Mouse (Mus musculus): ENCODE measurements around the gene Tmem30a.

The Tmem30a gene

DNA sequence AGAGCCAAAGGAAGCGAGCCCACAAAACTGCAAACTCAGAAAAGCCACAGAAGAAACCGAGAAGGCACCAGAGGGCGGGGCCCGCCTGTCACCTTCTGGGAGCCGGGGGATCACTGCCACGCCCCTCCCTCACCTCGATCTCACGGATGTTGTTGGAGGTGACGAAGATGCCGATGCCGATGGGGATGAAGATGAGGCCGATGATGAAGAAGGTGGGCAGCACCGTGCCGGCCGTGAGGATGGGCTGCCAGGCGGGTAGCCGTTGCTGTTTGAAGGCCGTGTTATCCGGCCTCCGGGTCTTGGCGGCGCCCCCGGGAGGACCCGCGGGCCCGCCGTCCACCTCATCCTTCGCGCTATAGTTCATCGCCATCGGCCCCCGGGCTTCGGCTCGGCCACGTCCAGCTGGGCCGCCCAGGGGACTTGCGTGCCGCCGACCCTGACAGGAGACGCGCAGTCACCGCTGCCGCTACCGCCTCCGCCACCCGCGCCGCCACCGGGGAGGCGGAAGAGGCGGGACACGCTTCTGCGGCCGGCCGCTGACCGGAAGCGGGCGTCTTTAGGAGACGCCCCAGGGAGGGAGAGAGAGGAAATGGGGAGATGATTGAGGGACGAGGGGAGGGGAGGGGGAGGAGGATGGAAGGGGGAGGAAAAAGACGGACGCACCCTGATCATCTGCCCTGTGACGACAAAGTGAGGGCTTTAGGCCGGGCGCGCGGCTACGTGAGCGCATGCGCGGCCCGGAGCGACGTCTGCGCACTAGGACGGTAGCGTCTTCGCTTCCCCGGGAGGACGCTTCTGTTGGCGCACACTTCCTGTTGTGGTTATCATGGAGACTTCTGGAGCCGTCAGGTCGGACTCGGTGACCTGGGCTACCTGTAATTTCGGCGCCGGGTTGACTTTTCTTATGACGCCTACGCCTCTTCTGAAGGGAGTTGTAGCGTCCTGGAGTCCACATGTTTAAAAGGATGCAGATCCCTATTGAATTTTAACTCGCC is at the start of gene Tmem30a:
TSS of gene Tmem30a (minus strand) at position 667 of the 995 bp plus-strand sequence.
- in situ Hi-C loops (cut with MboI; ENCODE audit: low pct_unique_long_range_greater_than_20kb in 1 of 2, low sequenced_read_pairs in 2 of 2, unreplicated experiment in 1 of 2): no loop called here

DNA sequence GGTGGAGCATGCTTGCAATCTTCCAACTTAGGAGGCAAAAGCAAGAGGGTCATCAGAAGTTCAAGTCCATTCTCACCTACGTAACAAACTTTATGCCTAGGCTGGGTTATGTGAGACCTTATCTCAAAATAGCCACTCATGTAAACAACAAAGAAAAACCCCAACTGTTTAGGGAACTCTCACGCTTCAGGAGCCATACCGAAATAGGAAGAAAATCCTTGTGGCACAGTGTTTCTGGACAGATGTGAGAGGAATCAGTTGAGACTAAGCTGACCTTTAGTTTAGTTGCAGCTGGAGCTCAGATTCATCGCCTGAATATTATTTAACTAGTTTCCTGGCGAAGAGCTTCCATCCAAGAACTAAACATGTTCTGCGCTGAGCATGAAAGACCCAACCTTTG is 49.3 kb upstream of the Tmem30a start:
- in situ Hi-C loops (cut with MboI; ENCODE audit: low pct_unique_long_range_greater_than_20kb in 1 of 2, low sequenced_read_pairs in 2 of 2, unreplicated experiment in 1 of 2): no loop called here

DNA sequence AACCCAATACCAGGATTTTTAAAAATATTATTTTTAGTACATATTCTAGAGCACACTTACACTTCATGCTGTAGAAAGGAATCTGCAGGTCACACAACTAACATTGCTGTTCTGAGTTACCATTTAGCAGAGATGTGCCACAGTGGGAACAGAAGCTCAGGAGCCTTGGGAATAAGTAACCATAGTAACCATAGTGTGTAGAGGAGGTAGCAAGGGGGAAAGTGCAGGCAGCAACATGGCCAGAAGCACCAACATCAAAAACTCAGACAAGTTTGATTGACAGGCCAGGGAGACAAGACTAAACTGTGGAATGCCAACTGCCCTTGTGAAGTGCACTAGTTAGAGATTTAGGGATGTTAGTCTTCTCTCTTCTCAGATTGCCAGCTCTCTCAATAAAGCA is 48.7 kb upstream of the Tmem30a start:
- in situ Hi-C loops (cut with MboI; ENCODE audit: low pct_unique_long_range_greater_than_20kb in 1 of 2, low sequenced_read_pairs in 2 of 2, unreplicated experiment in 1 of 2): no loop called here

DNA sequence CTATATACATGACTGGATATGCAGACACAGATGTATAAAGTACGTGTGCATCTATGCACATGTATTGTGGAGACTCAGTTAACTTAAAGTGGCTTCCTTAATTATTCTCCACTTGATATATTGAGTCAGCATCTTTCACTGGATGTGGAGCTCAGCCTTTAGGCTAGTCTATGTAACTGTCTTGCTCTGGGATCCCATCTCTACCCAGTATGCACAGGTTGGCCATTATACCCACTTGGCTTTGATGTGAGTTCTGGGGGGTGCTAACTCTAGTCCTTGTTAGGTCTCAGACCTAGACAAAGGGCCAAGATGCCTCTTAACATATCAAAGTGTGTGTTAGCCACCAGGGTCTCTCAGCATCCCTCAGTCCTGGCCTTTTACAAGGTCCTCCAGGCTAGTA is 38.0 kb upstream of the Tmem30a start:
- in situ Hi-C loops (cut with MboI; ENCODE audit: low pct_unique_long_range_greater_than_20kb in 1 of 2, low sequenced_read_pairs in 2 of 2, unreplicated experiment in 1 of 2): no loop called here

DNA sequence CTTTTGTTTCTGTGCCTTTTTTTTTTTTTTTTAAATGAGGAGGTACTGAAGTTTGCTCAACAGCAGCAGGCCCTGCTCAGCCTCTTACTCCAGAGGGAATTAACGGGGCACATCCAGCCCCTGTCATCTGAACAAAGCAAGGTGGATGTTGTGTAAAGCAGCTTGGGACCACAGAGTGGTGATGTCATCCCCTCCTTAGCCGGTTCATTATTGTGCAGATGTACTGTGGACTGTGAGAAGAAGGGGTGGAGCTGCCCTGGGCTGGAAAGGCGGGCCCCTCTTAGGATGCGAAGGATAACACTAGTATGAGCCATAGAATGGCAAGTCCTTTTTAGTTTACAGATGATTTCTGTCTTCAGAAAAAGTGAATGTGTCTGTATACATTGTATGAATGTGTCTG is 37.6 kb upstream of the Tmem30a start:
- in situ Hi-C loops (cut with MboI; ENCODE audit: low pct_unique_long_range_greater_than_20kb in 1 of 2, low sequenced_read_pairs in 2 of 2, unreplicated experiment in 1 of 2): no loop called here

DNA sequence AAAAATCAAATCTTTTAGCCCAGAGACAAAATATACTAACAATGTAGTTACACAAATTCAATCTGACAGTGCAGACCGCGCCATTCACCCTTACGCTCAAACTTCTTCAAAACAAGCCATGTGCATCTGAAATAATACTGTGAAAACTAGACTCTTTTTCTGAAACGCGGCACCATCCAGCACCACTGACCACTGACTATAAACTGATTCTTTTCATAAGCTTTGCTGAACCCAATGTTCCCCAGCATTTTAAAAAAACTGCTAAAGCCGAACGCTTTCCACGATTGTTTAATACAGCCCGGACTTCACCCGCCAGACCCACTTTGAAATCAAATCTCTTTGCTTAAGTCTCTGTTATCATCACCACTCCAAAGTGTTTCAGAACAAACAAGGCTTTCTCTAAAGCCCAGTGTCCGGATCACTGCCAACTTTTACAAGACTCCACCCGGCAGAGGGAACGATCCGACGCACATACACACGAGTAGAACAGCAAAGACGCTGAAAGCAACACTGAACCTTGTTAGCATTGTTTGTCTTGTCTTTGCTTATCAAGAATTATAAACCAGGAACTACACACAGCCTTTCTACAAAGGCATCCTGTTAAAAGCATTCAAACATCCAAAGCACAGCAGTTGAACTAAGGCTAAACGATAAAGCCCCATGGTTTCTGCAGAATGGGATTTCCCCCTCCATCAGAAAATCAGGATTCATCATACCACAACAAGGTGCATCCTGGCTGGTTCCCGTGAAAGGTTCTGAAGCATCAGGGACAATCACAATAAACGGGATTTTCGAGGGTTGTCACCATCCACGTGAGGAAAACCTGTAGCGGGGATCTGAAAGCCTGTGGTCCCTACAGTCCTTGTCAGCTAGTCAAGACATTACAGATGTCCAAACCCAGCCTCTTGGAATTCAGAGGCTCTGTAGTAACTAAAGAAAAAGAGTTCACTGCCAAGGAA is 36.8 kb upstream of the Tmem30a start:
- in situ Hi-C loops (cut with MboI; ENCODE audit: low pct_unique_long_range_greater_than_20kb in 1 of 2, low sequenced_read_pairs in 2 of 2, unreplicated experiment in 1 of 2): no loop called here

DNA sequence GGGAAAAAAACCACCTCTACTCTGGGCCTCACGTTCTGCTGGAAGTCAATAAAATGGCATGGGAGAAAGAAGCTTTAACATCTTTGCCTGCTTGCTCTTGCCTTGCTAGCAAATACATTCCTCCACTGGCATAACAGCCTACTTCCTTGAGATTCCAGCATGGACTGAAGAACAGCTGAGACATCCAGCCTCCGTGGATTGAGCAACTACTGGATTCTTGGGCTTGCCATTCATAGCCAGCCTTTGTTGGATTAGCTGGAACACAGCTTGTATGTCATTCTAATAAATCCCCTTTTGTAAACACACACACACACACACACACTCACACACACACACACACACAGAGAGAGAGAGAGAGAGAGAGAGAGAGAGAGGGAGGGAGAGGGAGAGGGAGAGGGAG is 33.8 kb upstream of the Tmem30a start:
- in situ Hi-C loops (cut with MboI; ENCODE audit: low pct_unique_long_range_greater_than_20kb in 1 of 2, low sequenced_read_pairs in 2 of 2, unreplicated experiment in 1 of 2): no loop called here

DNA sequence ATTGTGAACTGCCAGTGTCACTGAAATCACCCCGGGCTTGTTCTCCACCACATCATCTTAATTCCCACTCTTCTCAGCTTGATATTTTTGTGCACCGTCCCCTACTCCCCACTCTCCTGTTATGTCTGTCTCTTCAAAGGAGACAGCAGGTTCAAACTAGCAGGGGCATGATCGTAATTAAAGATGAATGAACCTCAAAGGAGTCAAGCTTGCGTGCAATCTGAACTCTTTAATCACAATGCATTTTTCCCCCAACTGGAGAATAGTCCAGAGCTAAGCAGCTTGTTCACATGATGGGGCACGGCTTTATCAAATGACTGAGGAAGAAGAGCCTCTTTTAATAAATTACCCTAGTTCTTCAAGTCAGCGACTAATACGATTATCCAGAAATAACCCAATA is 32.2 kb upstream of the Tmem30a start:
- in situ Hi-C loops (cut with MboI; ENCODE audit: low pct_unique_long_range_greater_than_20kb in 1 of 2, low sequenced_read_pairs in 2 of 2, unreplicated experiment in 1 of 2): no loop called here

DNA sequence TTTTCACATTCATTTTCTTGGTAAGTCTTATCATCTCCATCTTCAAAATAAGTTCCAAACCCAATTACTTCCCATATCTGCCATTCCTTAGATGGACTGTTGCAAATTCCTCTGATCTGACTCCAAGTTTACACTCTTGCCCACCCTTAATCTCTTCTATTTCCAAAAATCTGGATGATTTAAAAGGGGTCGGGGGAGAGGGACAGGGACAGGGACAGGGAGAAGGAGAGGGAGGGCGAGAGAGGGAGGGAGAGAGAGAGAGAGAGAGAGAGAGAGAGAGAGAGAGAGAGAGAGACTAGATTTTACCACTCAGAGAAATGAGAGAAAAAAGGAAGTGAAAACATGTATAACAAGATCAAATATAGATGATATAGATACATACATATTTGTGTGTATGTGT is 30.5 kb upstream of the Tmem30a start:
- in situ Hi-C loops (cut with MboI; ENCODE audit: low pct_unique_long_range_greater_than_20kb in 1 of 2, low sequenced_read_pairs in 2 of 2, unreplicated experiment in 1 of 2): loop anchor here in 1 of 2 experiments (25.0 kb wide), 1 partner anchor 188 kb away; the partner anchor contains the start of gene Filip1

DNA sequence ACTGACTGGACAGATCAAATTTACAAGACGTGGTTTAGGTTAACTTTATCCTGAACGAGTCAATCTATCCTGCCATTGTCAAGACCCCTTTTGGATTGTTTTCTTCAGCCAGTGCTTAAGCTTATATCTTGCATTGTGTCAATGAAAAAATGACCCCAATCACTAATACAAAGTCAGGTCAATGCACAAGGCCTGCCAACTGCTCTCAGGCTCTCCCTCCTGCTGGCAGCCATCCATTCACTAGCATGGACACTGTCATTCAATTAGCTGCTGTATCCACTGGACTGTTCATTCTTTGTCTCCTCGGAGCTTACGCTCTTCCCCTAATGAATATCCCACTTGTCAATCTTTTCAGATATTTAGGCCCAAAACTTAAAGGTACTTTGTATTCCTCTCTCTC is 30.1 kb upstream of the Tmem30a start:
- in situ Hi-C loops (cut with MboI; ENCODE audit: low pct_unique_long_range_greater_than_20kb in 1 of 2, low sequenced_read_pairs in 2 of 2, unreplicated experiment in 1 of 2): loop anchor here in 1 of 2 experiments (25.0 kb wide), 1 partner anchor 189 kb away; the partner anchor contains the start of gene Filip1

DNA sequence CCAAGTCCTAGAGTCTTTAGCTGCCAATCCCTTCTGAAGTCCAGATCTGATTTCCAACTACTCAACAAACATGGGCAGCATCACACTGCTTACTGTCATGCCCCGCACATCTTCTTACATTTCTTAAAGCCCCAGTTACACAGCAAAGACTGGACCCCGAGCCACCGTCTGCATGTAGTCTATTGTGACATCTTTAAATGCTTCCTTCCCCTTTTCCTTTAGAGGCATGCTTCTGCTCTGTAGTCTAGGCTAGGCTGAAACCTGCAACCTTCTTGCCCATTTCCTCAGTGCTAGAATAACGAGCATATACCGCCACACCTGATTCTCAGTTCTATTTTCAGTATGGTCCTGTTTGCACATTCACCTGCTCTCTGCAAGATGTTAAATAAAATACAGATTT is 23.2 kb upstream of the Tmem30a start:
- in situ Hi-C loops (cut with MboI; ENCODE audit: low pct_unique_long_range_greater_than_20kb in 1 of 2, low sequenced_read_pairs in 2 of 2, unreplicated experiment in 1 of 2): loop anchor here (10.0 to 25.0 kb wide), 2 partner anchors 178 to 196 kb away; partner anchors contain the start of gene Filip1 (in 1 of the 2)

DNA sequence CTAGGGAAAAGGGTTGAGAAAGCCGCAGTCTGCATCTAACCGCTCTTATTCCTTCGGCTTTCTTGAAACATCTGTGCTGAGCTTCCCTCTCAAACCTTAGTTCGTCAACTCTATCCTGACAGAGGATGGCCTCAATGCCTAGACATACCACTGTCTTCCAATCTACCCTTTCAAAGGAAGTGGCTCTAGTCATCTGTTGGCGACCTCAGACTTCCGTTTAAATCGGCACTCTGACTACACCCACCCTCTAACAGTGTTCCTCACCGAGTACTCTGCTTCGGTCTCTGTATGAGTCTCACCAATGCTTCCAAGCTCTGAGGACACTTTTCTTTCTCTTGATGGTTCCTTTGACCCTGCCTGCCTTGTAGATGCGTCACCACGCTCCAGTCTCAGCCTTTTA is 22.7 kb upstream of the Tmem30a start:
- in situ Hi-C loops (cut with MboI; ENCODE audit: low pct_unique_long_range_greater_than_20kb in 1 of 2, low sequenced_read_pairs in 2 of 2, unreplicated experiment in 1 of 2): loop anchor here (10.0 to 25.0 kb wide), 2 partner anchors 179 to 196 kb away; partner anchors contain the start of gene Filip1 (in 1 of the 2)

DNA sequence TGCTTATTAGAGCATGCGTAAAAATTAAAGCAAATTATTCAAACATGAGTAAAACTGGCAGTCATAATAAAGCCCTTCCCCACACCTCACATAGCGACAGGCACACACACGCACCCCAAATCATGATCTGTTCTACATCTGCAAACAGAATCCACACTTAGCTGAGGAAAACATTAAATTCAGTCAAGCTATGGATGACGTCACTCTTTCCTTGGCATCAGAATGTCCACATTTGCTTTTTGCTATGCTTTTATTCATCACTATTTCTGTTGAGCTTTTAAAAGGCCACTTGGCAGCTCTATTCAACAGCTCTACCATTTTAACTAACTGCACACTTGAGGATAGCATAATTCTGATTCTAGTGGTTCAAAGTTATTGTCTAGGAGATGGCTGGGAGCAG is 21.3 kb upstream of the Tmem30a start:
- in situ Hi-C loops (cut with MboI; ENCODE audit: low pct_unique_long_range_greater_than_20kb in 1 of 2, low sequenced_read_pairs in 2 of 2, unreplicated experiment in 1 of 2): loop anchor here (10.0 to 25.0 kb wide), 2 partner anchors 180 to 198 kb away; partner anchors contain the start of gene Filip1 (in 1 of the 2)

DNA sequence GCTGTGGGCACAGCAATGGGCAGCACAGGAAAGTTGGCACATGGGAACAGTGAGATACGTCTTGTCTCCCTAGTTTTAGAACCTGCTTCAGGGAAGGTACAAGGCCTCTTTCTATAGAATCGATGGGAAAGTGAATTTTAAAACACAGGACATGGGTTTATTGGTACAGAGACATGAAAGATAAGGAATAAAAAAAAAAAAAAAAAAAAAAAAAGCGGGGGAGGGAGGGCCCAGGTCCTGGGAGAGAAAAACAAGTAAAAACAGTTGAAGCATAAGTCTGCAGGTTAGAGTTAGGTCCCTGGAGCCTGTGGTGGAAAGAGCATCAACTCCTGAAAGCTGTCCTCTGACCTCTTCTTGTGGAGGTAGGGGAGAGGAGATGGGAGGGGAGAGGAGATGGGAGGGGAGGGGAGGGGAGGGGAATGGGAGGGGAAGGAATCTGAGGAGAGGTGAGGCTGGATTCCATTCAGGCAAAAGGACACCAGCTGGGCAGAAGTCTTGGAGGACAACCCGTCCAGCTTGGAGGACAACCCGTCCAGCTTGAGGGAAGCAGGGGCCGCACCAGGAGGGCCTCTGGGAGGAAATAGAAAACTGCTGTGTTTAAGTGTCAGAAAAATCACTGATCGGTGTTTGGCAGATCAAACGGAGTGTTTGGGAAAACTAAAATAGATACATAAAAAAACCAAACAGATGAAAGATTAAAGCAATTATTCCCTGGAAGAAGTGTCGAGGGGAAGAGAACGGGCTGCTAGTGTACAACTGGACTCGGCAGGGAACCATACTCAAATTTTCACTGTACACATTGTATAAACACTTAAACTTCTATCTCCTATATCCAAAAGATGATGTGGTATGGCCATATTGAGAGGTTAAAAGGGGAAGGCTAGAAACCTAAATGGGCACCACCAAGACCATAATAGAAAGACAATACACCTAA is 17.9 kb upstream of the Tmem30a start:
- in situ Hi-C loops (cut with MboI; ENCODE audit: low pct_unique_long_range_greater_than_20kb in 1 of 2, low sequenced_read_pairs in 2 of 2, unreplicated experiment in 1 of 2): loop anchor here (10.0 to 25.0 kb wide), 2 partner anchors 184 to 201 kb away; partner anchors contain the start of gene Filip1 (in 1 of the 2)

DNA sequence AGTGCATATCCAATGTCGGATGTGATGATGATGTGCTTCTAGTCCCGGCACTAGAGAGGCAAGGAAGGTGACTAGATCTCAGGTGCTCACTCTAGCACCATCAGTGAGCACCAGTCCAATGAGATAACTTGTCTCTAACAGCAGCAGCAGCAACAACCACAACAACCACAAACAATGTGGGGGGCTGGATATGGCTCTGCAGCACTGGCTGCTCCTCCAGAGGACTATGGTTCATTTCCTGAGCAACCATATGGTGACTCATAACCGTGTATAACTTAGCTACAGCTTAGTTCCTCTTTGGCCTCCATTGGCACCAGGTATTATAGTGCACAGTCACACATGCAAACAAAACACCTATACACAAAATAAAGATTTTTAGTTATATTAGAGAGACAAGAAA is 17.2 kb upstream of the Tmem30a start:
- in situ Hi-C loops (cut with MboI; ENCODE audit: low pct_unique_long_range_greater_than_20kb in 1 of 2, low sequenced_read_pairs in 2 of 2, unreplicated experiment in 1 of 2): loop anchor here (10.0 to 25.0 kb wide), 2 partner anchors 184 to 202 kb away; partner anchors contain the start of gene Filip1 (in 1 of the 2)

DNA sequence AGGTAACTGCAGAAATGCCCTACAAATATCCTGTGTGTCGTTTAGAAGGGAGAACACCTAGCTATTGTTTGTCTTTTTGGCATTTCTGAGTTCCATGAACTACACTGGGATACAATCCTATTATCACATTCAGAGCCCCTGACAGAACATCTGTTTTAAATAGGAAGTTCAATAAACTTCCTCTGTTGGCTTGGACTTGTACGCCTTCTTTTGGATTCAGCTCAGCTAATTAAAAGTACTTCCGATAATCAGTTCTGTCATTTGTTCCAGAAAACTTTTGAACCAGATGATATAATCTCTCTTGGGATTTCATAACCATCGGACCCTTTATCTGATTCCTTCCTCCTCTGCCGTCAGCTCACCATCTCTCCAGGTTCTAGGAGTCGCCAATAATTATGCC is 16.1 kb upstream of the Tmem30a start:
- in situ Hi-C loops (cut with MboI; ENCODE audit: low pct_unique_long_range_greater_than_20kb in 1 of 2, low sequenced_read_pairs in 2 of 2, unreplicated experiment in 1 of 2): loop anchor here in 1 of 2 experiments (25.0 kb wide), 1 partner anchor 203 kb away; the partner anchor contains the start of gene Filip1

DNA sequence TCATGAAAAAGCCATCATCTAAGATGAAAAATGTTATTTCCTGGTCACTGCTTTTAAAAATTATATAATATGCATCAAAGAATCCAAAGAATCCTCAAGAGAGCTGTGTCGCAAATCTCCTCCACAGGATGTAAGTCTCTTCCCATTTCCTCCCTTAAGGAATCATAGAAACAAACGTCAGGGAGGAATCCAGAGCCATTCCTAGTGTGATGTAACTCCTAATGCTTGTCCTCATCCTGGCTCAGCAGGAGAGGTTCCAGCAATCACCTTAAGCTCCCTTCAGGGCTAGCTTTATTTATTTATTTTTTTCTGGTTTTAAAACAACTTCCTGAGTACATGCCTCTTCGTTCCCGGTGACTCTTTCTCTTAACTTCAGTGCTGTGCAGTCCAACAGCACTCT is 13.9 kb upstream of the Tmem30a start:
- in situ Hi-C loops (cut with MboI; ENCODE audit: low pct_unique_long_range_greater_than_20kb in 1 of 2, low sequenced_read_pairs in 2 of 2, unreplicated experiment in 1 of 2): loop anchor here in 1 of 2 experiments (25.0 kb wide), 1 partner anchor 205 kb away; the partner anchor contains the start of gene Filip1

All from mouse embryonic stem cell (cell line).